Mouse (Mus musculus): ENCODE measurements at regions not wholly inside any gene's neighbourhood (a gene's known extent, or its start where the extent isn't known, plus 50 kb on each side); places are given as distances from the start of the nearest gene placed in this dataset.

- Histone ChIP-seq H3K4me1 (ENCODE audit: control insufficient read depth, insufficient read depth, low read length) (no peaks in the 10 kb centered on the region), H3K27ac (ENCODE audit: low read depth, low read length) (no peak overlapping the region), H3K9ac (ENCODE audit: low read length) (no peak overlapping the region), H3K36me3 (ENCODE audit: control insufficient read depth, insufficient read depth, low read length) (no peaks in the 10 kb centered on the region), H3K4me3 (ENCODE audit: low read depth, low read length) (no peak overlapping the region), H3K4me2 (ENCODE audit: low read depth) (no peak overlapping the region), H3K9me3 (ENCODE audit: control insufficient read depth, low read length) (no peaks in the 10 kb centered on the region), H3K27me3 (ENCODE audit: control insufficient read depth, insufficient read depth, low read length) (no peaks in the 10 kb centered on the region)
- ATAC-seq (ENCODE audit: insufficient read depth, low FRiP score, low TSS enrichment): no peak
- 90% methylated on average over 4 of the region's 4 CpGs for WGBS
- no peak for DNase-seq (ENCODE audit: low spot score)
Observed at GRCm38 (mm10) chr16:69992715-69993114, 129.2 kb upstream of the Speer2 start.

GRCm38 (mm10) chr16:70006863-70007262 lies 143.3 kb upstream of the Speer2 start:
- Histone ChIP-seq H3K36me3 (ENCODE audit: control insufficient read depth, insufficient read depth, low read length) (no peaks in the 10 kb centered on the region), H3K27ac (ENCODE audit: low read depth, low read length) (no peak overlapping the region)
- WGBS: 92% methylated on average over 2 of the region's 2 CpGs

GRCm38 (mm10) chr16:70016980-70017379 lies 153.4 kb upstream of the Speer2 start:
- H3K27me3 ChIP-seq (ENCODE audit: control insufficient read depth, insufficient read depth, low read length): no peaks in the 10 kb centered on the region
- H3K4me2 ChIP-seq (ENCODE audit: low read depth): no peak overlapping the region
- H3K4me3 ChIP-seq (ENCODE audit: low read depth, low read length): no peak overlapping the region
- no peaks in the 10 kb centered on the region for H3K4me1 ChIP-seq (ENCODE audit: control insufficient read depth, insufficient read depth, low read length)
- no peaks in the 10 kb centered on the region for H3K36me3 ChIP-seq (ENCODE audit: control insufficient read depth, insufficient read depth, low read length)
- H3K27ac ChIP-seq (ENCODE audit: low read depth, low read length): no peak overlapping the region
- no peak for ATAC-seq (ENCODE audit: insufficient read depth, low FRiP score, low TSS enrichment)
- DNase-seq (ENCODE audit: low spot score): no peak
- 89% methylated on average over 1 of the region's 1 CpGs for WGBS
- H3K9me3 ChIP-seq (ENCODE audit: control insufficient read depth, low read length): no peaks in the 10 kb centered on the region
- no peak overlapping the region for H3K9ac ChIP-seq (ENCODE audit: low read length)

More at GRCm38 (mm10) chr16:70006863-70007262, 143.3 kb upstream of the Speer2 start:
- ATAC-seq (ENCODE audit: insufficient read depth, low FRiP score, low TSS enrichment) (no peak), DNase-seq (ENCODE audit: low spot score) (no peak)
- no peaks in the 10 kb centered on the region for H3K9me3 ChIP-seq (ENCODE audit: control insufficient read depth, low read length)
- no peaks in the 10 kb centered on the region for H3K4me1 ChIP-seq (ENCODE audit: control insufficient read depth, insufficient read depth, low read length)
- H3K4me3 ChIP-seq (ENCODE audit: low read depth, low read length): no peak overlapping the region
- no peaks in the 10 kb centered on the region for H3K27me3 ChIP-seq (ENCODE audit: control insufficient read depth, insufficient read depth, low read length)
- H3K4me2 ChIP-seq (ENCODE audit: low read depth): no peak overlapping the region
- H3K9ac ChIP-seq (ENCODE audit: low read length): no peak overlapping the region

- ATAC-seq (ENCODE audit: insufficient read depth, low FRiP score, low TSS enrichment) (no peak), DNase-seq (ENCODE audit: low spot score) (no peak)
- no peak overlapping the region for H3K4me2 ChIP-seq (ENCODE audit: low read depth)
- H3K36me3 ChIP-seq (ENCODE audit: control insufficient read depth, insufficient read depth, low read length): no peaks in the 10 kb centered on the region
- H3K4me3 ChIP-seq (ENCODE audit: low read depth, low read length): no peak overlapping the region
- WGBS: 95% methylated on average over 2 of the region's 2 CpGs
- H3K9ac ChIP-seq (ENCODE audit: low read length): no peak overlapping the region
- H3K4me1 ChIP-seq (ENCODE audit: control insufficient read depth, insufficient read depth, low read length): no peaks in the 10 kb centered on the region
- H3K27ac ChIP-seq (ENCODE audit: low read depth, low read length): no peak overlapping the region
- H3K27me3 ChIP-seq (ENCODE audit: control insufficient read depth, insufficient read depth, low read length): no peaks in the 10 kb centered on the region
- no peaks in the 10 kb centered on the region for H3K9me3 ChIP-seq (ENCODE audit: control insufficient read depth, low read length)
Observed at GRCm38 (mm10) chr16:70019564-70019963, 156.0 kb upstream of the Speer2 start.

- WGBS: 84% methylated on average over 7 of the region's 7 CpGs
Observed at GRCm38 (mm10) chr16:70021436-70021835, 157.9 kb upstream of the Speer2 start.

GRCm38 (mm10) chr16:70028649-70029048 lies 165.1 kb upstream of the Speer2 start:
- Histone ChIP-seq H3K9ac (ENCODE audit: low read length) (no peak overlapping the region), H3K4me2 (ENCODE audit: low read depth) (no peak overlapping the region), H3K9me3 (ENCODE audit: control insufficient read depth, low read length) (no peaks in the 10 kb centered on the region), H3K27ac (ENCODE audit: low read depth, low read length) (no peak overlapping the region), H3K4me1 (ENCODE audit: control insufficient read depth, insufficient read depth, low read length) (no peaks in the 10 kb centered on the region), H3K36me3 (ENCODE audit: control insufficient read depth, insufficient read depth, low read length) (no peaks in the 10 kb centered on the region), H3K4me3 (ENCODE audit: low read depth, low read length) (no peak overlapping the region), H3K27me3 (ENCODE audit: control insufficient read depth, insufficient read depth, low read length) (no peaks in the 10 kb centered on the region)
- ATAC-seq (ENCODE audit: insufficient read depth, low FRiP score, low TSS enrichment): no peak
- WGBS: 82% methylated on average over 13 of the region's 13 CpGs
- DNase-seq (ENCODE audit: low spot score): no peak

More at GRCm38 (mm10) chr16:70021436-70021835, 157.9 kb upstream of the Speer2 start:
- DNase-seq (ENCODE audit: low spot score) (no peak), ATAC-seq (ENCODE audit: insufficient read depth, low FRiP score, low TSS enrichment) (no peak)
- H3K9me3 ChIP-seq (ENCODE audit: control insufficient read depth, low read length): no peaks in the 10 kb centered on the region
- no peaks in the 10 kb centered on the region for H3K27me3 ChIP-seq (ENCODE audit: control insufficient read depth, insufficient read depth, low read length)
- H3K4me3 ChIP-seq (ENCODE audit: low read depth, low read length): no peak overlapping the region
- H3K36me3 ChIP-seq (ENCODE audit: control insufficient read depth, insufficient read depth, low read length): no peaks in the 10 kb centered on the region
- H3K4me2 ChIP-seq (ENCODE audit: low read depth): no peak overlapping the region
- no peak overlapping the region for H3K27ac ChIP-seq (ENCODE audit: low read depth, low read length)
- H3K9ac ChIP-seq (ENCODE audit: low read length): no peak overlapping the region
- no peaks in the 10 kb centered on the region for H3K4me1 ChIP-seq (ENCODE audit: control insufficient read depth, insufficient read depth, low read length)

GRCm38 (mm10) chr16:70045547-70045946 lies 182.0 kb upstream of the Speer2 start:
- ATAC-seq (ENCODE audit: insufficient read depth, low FRiP score, low TSS enrichment) (no peak), DNase-seq (ENCODE audit: low spot score) (no peak)
- no peaks in the 10 kb centered on the region for H3K4me1 ChIP-seq (ENCODE audit: control insufficient read depth, insufficient read depth, low read length)
- H3K36me3 ChIP-seq (ENCODE audit: control insufficient read depth, insufficient read depth, low read length): no peaks in the 10 kb centered on the region
- no peaks in the 10 kb centered on the region for H3K27me3 ChIP-seq (ENCODE audit: control insufficient read depth, insufficient read depth, low read length)
- H3K9ac ChIP-seq (ENCODE audit: low read length): no peak overlapping the region
- H3K9me3 ChIP-seq (ENCODE audit: control insufficient read depth, low read length): no peaks in the 10 kb centered on the region
- no peak overlapping the region for H3K4me2 ChIP-seq (ENCODE audit: low read depth)
- H3K4me3 ChIP-seq (ENCODE audit: low read depth, low read length): no peak overlapping the region
- no peak overlapping the region for H3K27ac ChIP-seq (ENCODE audit: low read depth, low read length)

- no peaks in the 10 kb centered on the region for H3K4me1 ChIP-seq (ENCODE audit: control insufficient read depth, insufficient read depth, low read length)
- WGBS: 69% methylated on average over 4 of the region's 4 CpGs
- DNase-seq (ENCODE audit: low spot score): no peak
Observed at GRCm38 (mm10) chr16:70046009-70046408, 182.5 kb upstream of the Speer2 start.

GRCm38 (mm10) chr16:70049850-70050249 lies 186.3 kb upstream of the Speer2 start:
- no peak overlapping the region for H3K4me2 ChIP-seq (ENCODE audit: low read depth)
- no peaks in the 10 kb centered on the region for H3K4me1 ChIP-seq (ENCODE audit: control insufficient read depth, insufficient read depth, low read length)
- no peaks in the 10 kb centered on the region for H3K27me3 ChIP-seq (ENCODE audit: control insufficient read depth, insufficient read depth, low read length)
- no peak overlapping the region for H3K4me3 ChIP-seq (ENCODE audit: low read depth, low read length)
- no peak overlapping the region for H3K9ac ChIP-seq (ENCODE audit: low read length)
- WGBS: 72% methylated on average over 2 of the region's 2 CpGs
- no peak overlapping the region for H3K27ac ChIP-seq (ENCODE audit: low read depth, low read length)
- ATAC-seq (ENCODE audit: insufficient read depth, low FRiP score, low TSS enrichment) (no peak), DNase-seq (ENCODE audit: low spot score) (no peak)
- H3K36me3 ChIP-seq (ENCODE audit: control insufficient read depth, insufficient read depth, low read length): no peaks in the 10 kb centered on the region
- H3K9me3 ChIP-seq (ENCODE audit: control insufficient read depth, low read length): no peaks in the 10 kb centered on the region

More at GRCm38 (mm10) chr16:70046009-70046408, 182.5 kb upstream of the Speer2 start:
- Histone ChIP-seq H3K36me3 (ENCODE audit: control insufficient read depth, insufficient read depth, low read length) (no peaks in the 10 kb centered on the region), H3K27ac (ENCODE audit: low read depth, low read length) (no peak overlapping the region), H3K9me3 (ENCODE audit: control insufficient read depth, low read length) (no peaks in the 10 kb centered on the region), H3K4me3 (ENCODE audit: low read depth, low read length) (no peak overlapping the region), H3K27me3 (ENCODE audit: control insufficient read depth, insufficient read depth, low read length) (no peaks in the 10 kb centered on the region), H3K4me2 (ENCODE audit: low read depth) (no peak overlapping the region), H3K9ac (ENCODE audit: low read length) (no peak overlapping the region)
- no peak for ATAC-seq (ENCODE audit: insufficient read depth, low FRiP score, low TSS enrichment)

Data from neural tube, embryonic 11.5 days (tissue).